Mouse (Mus musculus) frontal cortex, postnatal 10 days (tissue): ENCODE data around the gene Lpar3.
"Not testable (repeated sequence)": the region's sequence is repeated elsewhere in the genome, so short reads cannot be mapped to it uniquely, and the experiment has no call there.

Source experiments
- DNase-seq, 2 experiments: peaks; one replicate each; pipeline ENCODE4 v3.0.0; 2022; ENCODE audit warnings: low spot score in 2 of 2, mixed read lengths in 1 of 2

Lpar3 gene

GRCm38 (mm10) chr3:146209759-146210158, 11.0 kb upstream of the Lpar3 start:
- DNase-seq, result not testable (repeated sequence)

- DNase-seq, result no peak
These were observed 9.5 kb upstream of the Lpar3 start for GRCm38 (mm10) chr3:146211141-146211747.

GRCm38 (mm10) chr3:146211964-146212363, 8.8 kb upstream of the Lpar3 start:
- no peak for DNase-seq

GRCm38 (mm10) chr3:146213336-146213735, 7.4 kb upstream of the Lpar3 start:
- DNase-seq, result no peak

GRCm38 (mm10) chr3:146216561-146216960, 4.2 kb upstream of the Lpar3 start:
- no peak for DNase-seq

- DNase-seq, result no peak
These were observed 3.5 kb downstream of the Lpar3 start for GRCm38 (mm10) chr3:146224271-146224670.

GRCm38 (mm10) chr3:146225061-146225761, 4.4 kb downstream of the Lpar3 start:
- DNase-seq, result no peak

GRCm38 (mm10) chr3:146227427-146227826, 6.7 kb downstream of the Lpar3 start:
- DNase-seq, result no peak

- DNase-seq, result no peak
These were observed 8.0 kb downstream of the Lpar3 start for GRCm38 (mm10) chr3:146228559-146229310.

GRCm38 (mm10) chr3:146232708-146233107, 11.9 kb downstream of the Lpar3 start:
- DNase-seq, result no peak

- DNase-seq, result no peak
These were observed 13.0 kb downstream of the Lpar3 start for GRCm38 (mm10) chr3:146233741-146234140.

GRCm38 (mm10) chr3:146234530-146234929, 13.8 kb downstream of the Lpar3 start:
- DNase-seq, result no peak

GRCm38 (mm10) chr3:146236280-146236679, 15.5 kb downstream of the Lpar3 start:
- no peak for DNase-seq

- no peak for DNase-seq
These were observed 16.9 kb downstream of the Lpar3 start for GRCm38 (mm10) chr3:146237676-146238075.

- DNase-seq, result no peak
These were observed 23.9 kb downstream of the Lpar3 start for GRCm38 (mm10) chr3:146244630-146245029.

GRCm38 (mm10) chr3:146246557-146246956, 25.8 kb downstream of the Lpar3 start:
- no peak for DNase-seq

- DNase-seq, result no peak
These were observed 26.2 kb downstream of the Lpar3 start for GRCm38 (mm10) chr3:146246992-146247391.

- no peak for DNase-seq
These were observed 29.1 kb downstream of the Lpar3 start for GRCm38 (mm10) chr3:146249895-146250294.

GRCm38 (mm10) chr3:146251771-146252170, 31.0 kb downstream of the Lpar3 start:
- DNase-seq, result no peak

- no peak for DNase-seq
These were observed 33.1 kb downstream of the Lpar3 start for GRCm38 (mm10) chr3:146253736-146254320.

- no peak for DNase-seq
These were observed 34.4 kb downstream of the Lpar3 start for GRCm38 (mm10) chr3:146255123-146255522.

- no peak for DNase-seq
These were observed 36.8 kb downstream of the Lpar3 start for GRCm38 (mm10) chr3:146257483-146258122.
